Mouse (Mus musculus) C2C12 (cell line): ENCODE measurements around the gene Atp2a2.

Experiments
- CEBPB ChIP-seq: IDR thresholded peaks from one replicate; pipeline ENCODE4 v1.6.1; 2011; ENCODE audit warnings: low read depth, mild to moderate bottlenecking, control low read depth, moderate library complexity
- CTCF ChIP-seq: IDR thresholded peaks from one replicate; pipeline ENCODE4 v1.5.1; 2011; ENCODE audit not compliant: control insufficient read depth, insufficient read depth, insufficient read length
- MAX ChIP-seq: IDR thresholded peaks from one replicate; pipeline ENCODE4 v1.6.1; 2011; ENCODE audit warnings: mild to moderate bottlenecking, control low read depth
- MYOG ChIP-seq: IDR thresholded peaks from one replicate; pipeline ENCODE4 v1.6.1; 2011; ENCODE audit not compliant: control insufficient read depth, insufficient read length; ENCODE audit errors: extremely low read depth
- USF1 ChIP-seq: IDR thresholded peaks from one replicate; pipeline ENCODE4 v1.6.1; 2011; ENCODE audit warnings: low read depth, mild to moderate bottlenecking, control low read depth, moderate library complexity

DNA sequence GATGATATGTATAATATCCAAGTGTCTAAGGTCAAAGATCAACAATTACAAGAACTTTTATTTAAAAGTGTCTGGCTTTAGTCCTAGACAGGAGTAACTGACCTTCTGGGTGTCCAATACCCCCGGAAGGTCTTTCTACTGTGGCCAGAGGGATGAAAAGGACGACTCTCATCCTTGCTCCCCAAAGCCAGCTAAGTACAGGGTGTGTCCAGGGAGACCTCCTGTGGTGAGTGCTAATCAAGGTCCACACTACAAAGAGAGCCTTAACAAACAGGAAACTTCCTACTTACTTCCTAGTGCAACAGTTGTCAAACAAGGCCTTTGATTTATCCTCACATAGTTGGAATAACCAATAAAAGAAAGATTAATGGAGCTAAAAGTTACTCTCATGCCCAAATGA is 22.9 kb downstream of the Atp2a2 start:
- TF ChIP-seq CTCF (no peak), MYOG (no peak), USF1 (no peak), MAX (no peak), CEBPB (no peak)
